Mouse (Mus musculus): ENCODE measurements at regions not wholly inside any gene's neighbourhood (a gene's known extent, or its start where the extent isn't known, plus 50 kb on each side); places are given as distances from the start of the nearest gene placed in this dataset.

DNA sequence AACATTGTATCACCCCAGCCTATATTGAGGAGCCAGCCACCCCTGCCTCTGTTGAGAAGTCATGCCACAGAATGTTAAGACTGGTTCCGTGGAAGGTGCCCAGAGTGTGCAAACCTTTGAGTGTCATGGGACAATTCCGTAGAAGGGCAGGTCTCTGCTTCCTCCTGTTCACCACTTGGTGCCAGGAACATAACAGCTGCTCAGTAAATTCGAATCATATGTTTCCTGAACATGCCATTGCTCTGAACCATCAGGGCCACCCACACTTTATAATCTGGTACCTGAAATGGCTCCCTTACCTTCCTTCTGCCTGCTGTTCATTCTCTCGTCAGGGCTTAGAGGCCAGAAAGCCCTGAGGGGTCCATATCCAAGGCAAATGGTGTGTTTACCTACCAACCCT is 273.0 kb upstream of the 4930535I16Rik start:
- TF ChIP-seq CTCF (IDR thresholded peaks at IDR 0.05) (no peak), EP300 (IDR thresholded peaks at IDR 0.05) (no peak)

Data from lung, postnatal 0 days (tissue).